Mouse (Mus musculus): ENCODE results near the gene Zwilch. TPM values are rescaled to one million over a fixed set of nuclear protein-coding genes. Genes with fewer than 3 reads are reported as not detected.

Zwilch gene
- polyA plus RNA-seq (2015; fragmentation: Nextera tagmentation; extraction: Ambion mirVana) = 20.4 and 21.6 TPM in 2 replicates

DNA sequence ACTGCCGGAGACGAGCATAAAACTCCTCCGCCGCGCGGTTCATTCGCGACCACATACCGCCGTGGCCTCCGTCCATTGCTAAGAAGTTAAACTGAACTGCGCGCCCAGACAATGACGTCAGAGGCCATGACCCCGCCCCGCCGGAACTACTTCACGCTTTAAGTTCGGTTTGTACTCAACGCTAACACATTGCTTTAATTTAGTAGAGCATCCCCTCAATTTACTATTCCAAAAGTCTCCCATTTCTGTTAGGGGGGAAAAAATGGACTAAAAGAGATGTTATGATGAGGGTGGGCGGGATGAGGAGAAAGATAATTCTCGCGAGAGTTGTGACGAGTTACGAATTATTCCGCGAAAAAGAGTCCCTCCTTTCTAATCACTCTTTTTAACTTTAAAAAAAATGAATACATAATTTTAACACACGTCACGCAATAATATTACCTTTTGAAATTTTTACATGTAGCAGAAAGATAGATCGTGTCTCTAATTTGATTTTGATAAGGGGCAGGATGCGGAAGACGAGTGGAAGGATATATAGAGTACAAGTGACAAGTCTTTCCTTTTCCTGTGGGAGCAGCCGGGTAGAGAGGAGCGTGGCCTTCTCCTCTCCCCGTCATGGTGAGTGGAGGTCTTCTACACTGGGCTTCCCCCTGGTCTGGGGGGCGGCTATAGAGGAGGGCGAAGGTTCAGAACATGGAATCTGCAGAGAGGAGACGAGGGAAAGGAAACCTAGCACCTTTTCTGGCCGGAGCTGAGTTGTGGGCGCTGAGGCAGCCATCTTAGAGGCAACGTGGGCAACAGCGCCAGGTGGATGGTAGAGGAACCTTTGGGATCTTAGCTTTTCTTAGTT lies at the start of gene Zwilch, which contains the start of gene Rpl4:
Gene Zwilch, minus strand, starts transcription at position 289 of the 850 bp plus-strand sequence.
Gene Rpl4, plus strand, starts transcription at position 560 of the 850 bp plus-strand sequence.
- peaks cover 3% of the 10 kb centered on the region; the same call in 1 of the 2 replicates for H3K4me1 ChIP-seq (replicated peaks)
- peak within 1 kb of the TSS; percentile 83 for H3K4me3 ChIP-seq (replicated peaks)
- peaks cover 33% of the 10 kb centered on the region for H3K36me3 ChIP-seq
- peak within 1 kb of the TSS; percentile 87 for H3K9ac ChIP-seq
- H3K9me3 ChIP-seq = no peaks in the 10 kb centered on the region
- no peaks in the 10 kb centered on the region for H3K27me3 ChIP-seq (replicated peaks)
- H3K27ac ChIP-seq = peak within 1 kb of the TSS; percentile 91
- 0% methylated on average over 42 of the region's 42 CpGs for WGBS
- H3K4me2 ChIP-seq (replicated peaks) = peak within 1 kb of the TSS; percentile 66
- ATAC-seq = peak; percentile 91

GRCm38 (mm10) chr9:64222098-64222497 lies 49.2 kb upstream of the Zwilch start:
- no peak overlapping the region for H3K4me2 ChIP-seq (replicated peaks)
- H3K9ac ChIP-seq = no peak overlapping the region
- no peak for ATAC-seq
- WGBS = 73% methylated on average over 2 of the region's 2 CpGs
- no peaks in the 10 kb centered on the region for H3K9me3 ChIP-seq
- H3K27me3 ChIP-seq (replicated peaks) = no peaks in the 10 kb centered on the region
- H3K27ac ChIP-seq = no peak overlapping the region
- no peaks in the 10 kb centered on the region for H3K4me1 ChIP-seq (replicated peaks)
- no peak overlapping the region for H3K4me3 ChIP-seq (replicated peaks)
- H3K36me3 ChIP-seq = no peaks in the 10 kb centered on the region

DNA sequence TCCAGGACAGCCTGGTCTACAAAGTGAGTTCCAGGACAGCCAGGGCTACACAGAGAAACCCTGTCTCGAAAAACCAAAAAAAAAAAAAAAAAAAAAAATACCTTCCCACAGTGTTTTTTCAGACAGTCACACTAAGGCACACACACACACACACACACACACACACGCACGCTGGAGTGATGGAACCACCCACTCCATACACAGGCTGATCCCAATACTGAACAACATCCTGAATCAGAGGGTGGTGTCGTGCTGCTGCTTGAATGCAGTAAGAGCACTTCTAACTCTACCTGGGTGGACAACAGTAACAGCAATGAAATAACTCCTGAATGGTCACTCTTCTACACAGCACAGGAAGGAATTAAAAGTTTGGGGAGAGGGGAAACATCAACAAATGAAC lies 48.6 kb upstream of the Zwilch start:
- Histone ChIP-seq H3K9ac (no peak overlapping the region), H3K27ac (no peak overlapping the region), H3K4me1 (replicated peaks) (no peaks in the 10 kb centered on the region), H3K9me3 (no peaks in the 10 kb centered on the region), H3K36me3 (no peaks in the 10 kb centered on the region), H3K4me3 (replicated peaks) (no peak overlapping the region), H3K27me3 (replicated peaks) (no peaks in the 10 kb centered on the region), H3K4me2 (replicated peaks) (no peak overlapping the region)
- 82% methylated on average over 3 of the region's 4 CpGs for whole genome bisulfite sequencing
- ATAC-seq = no peak

DNA sequence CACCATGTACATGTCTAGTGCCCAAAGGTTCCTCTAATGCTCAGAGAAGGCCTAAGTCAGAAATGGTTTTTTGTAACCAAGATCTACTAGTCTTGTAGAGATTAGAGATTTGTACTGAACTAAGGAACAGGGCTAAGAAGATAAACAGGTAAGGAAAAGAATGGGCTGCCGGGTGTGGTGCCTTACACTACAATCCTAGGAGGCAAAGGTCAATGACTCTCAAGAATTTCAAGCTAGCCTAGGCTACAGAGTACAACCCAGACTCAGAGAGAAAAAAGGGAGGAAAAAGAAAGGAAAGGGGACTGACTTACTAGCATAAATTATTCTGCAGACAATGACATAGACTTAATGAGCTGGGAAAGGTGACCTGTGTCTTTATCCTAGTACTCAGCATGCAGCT lies 47.7 kb upstream of the Zwilch start:
- H3K9me3 ChIP-seq = no peaks in the 10 kb centered on the region
- no peak overlapping the region for H3K27ac ChIP-seq
- peak; percentile 82 for ATAC-seq
- no peaks in the 10 kb centered on the region for H3K36me3 ChIP-seq
- H3K9ac ChIP-seq = no peak overlapping the region
- 47% methylated on average over 1 of the region's 1 CpGs for WGBS
- no peaks in the 10 kb centered on the region for H3K4me1 ChIP-seq (replicated peaks)
- H3K4me2 ChIP-seq (replicated peaks) = no peak overlapping the region
- no peak overlapping the region for H3K4me3 ChIP-seq (replicated peaks)
- no peaks in the 10 kb centered on the region for H3K27me3 ChIP-seq (replicated peaks)

- H3K4me3 ChIP-seq (replicated peaks) = no peak overlapping the region
- no peak overlapping the region for H3K9ac ChIP-seq
- no peaks in the 10 kb centered on the region for H3K4me1 ChIP-seq (replicated peaks)
- no peaks in the 10 kb centered on the region for H3K36me3 ChIP-seq
- H3K27ac ChIP-seq = no peak overlapping the region
- WGBS = 85% methylated on average over 10 of the region's 10 CpGs
- H3K27me3 ChIP-seq (replicated peaks) = no peaks in the 10 kb centered on the region
- H3K4me2 ChIP-seq (replicated peaks) = no peak overlapping the region
- no peak for ATAC-seq
- H3K9me3 ChIP-seq = no peaks in the 10 kb centered on the region
Measured at GRCm38 (mm10) chr9:64219772-64220420, 47.0 kb upstream of the Zwilch start.

- Histone ChIP-seq H3K4me3 (replicated peaks) (no peak overlapping the region), H3K36me3 (0 out of 2 replicates have a peak, but pooled peaks cover 3% of the 10 kb centered on the region), H3K9me3 (no peaks in the 10 kb centered on the region), H3K4me2 (replicated peaks) (no peak overlapping the region), H3K27ac (no peak overlapping the region), H3K4me1 (replicated peaks) (peaks cover 2% of the 10 kb centered on the region; the same call in 1 of the 2 replicates), H3K27me3 (replicated peaks) (no peaks in the 10 kb centered on the region), H3K9ac (no peak overlapping the region)
- no peak for ATAC-seq
- WGBS = 74% methylated on average over 1 of the region's 1 CpGs
Measured at GRCm38 (mm10) chr9:64219305-64219704, 46.4 kb upstream of the Zwilch start.

DNA sequence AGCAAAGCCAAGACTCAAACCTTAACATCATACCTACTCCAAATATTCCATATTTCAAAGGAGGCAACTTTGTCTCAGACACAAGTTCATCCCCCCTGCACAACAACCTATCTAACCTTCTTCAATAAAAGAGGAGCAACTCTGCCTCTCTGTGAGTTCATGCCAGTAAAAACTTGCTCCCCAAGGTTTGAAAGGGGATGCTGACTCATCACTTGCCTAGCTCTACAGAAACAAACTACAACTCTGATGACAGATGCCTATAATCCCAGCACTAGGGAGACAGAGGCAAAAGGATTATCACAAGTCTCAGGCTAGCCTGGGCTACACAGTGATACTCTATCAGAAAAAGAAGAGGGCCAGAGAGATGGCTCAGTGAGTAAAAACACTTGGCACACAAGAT lies 45.0 kb upstream of the Zwilch start:
- ATAC-seq = no peak
- no peak overlapping the region for H3K9ac ChIP-seq
- no peaks in the 10 kb centered on the region for H3K27me3 ChIP-seq (replicated peaks)
- H3K9me3 ChIP-seq = no peaks in the 10 kb centered on the region
- no peak overlapping the region for H3K4me3 ChIP-seq (replicated peaks)
- 0 out of 2 replicates have a peak, but pooled peaks cover 3% of the 10 kb centered on the region for H3K36me3 ChIP-seq
- peaks cover 3% of the 10 kb centered on the region; the same call in 1 of the 2 replicates for H3K4me1 ChIP-seq (replicated peaks)
- no peak overlapping the region for H3K4me2 ChIP-seq (replicated peaks)
- no peak overlapping the region for H3K27ac ChIP-seq

DNA sequence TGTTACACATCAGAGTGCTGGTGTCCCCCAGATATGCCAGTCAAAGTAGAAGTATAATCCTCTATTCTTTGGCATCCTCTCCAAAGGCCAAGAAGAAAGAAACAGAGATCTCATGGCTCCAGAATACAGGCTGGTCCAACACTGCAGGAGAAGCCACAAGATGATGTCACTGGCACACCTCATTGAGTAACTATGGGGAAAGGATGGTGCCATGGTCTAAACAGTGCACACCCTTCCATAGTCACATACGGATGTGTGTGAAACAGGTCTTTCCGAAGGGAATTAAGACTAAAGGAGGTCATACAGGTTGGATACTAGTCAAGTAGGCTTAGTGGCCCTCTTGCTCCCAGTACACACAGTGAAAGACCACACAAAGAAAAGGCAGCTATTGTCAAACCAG lies 43.7 kb upstream of the Zwilch start:
- 92% methylated on average over 2 of the region's 2 CpGs for WGBS
- H3K36me3 ChIP-seq = peaks cover 6% of the 10 kb centered on the region; the same call in 1 of the 2 replicates
- no peak overlapping the region for H3K9ac ChIP-seq
- no peak for ATAC-seq
- no peaks in the 10 kb centered on the region for H3K27me3 ChIP-seq (replicated peaks)
- H3K27ac ChIP-seq = no peak overlapping the region
- peaks cover 3% of the 10 kb centered on the region; the same call in 1 of the 2 replicates for H3K4me1 ChIP-seq (replicated peaks)
- H3K9me3 ChIP-seq = no peaks in the 10 kb centered on the region
- H3K4me2 ChIP-seq (replicated peaks) = no peak overlapping the region
- H3K4me3 ChIP-seq (replicated peaks) = no peak overlapping the region

DNA sequence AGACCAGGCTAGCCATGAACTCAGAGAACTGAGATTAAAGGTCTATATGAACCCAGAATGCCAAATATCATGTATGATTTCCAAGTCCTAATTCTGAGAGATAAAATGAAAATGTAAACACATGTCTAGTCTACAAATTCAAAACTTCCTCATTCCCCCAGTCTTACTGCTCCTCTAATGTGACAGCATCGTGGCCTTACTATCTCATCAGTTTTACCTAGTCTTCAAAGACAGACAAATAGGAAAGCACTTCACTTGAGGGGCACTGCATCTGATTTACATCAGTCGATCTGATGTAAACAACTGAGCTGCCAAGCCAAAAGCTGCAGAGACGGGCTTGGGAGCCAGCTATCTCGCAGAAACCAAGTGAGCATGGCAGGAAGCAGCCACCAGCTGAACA lies 43.2 kb upstream of the Zwilch start:
- H3K36me3 ChIP-seq = peaks cover 6% of the 10 kb centered on the region; the same call in 1 of the 2 replicates
- ATAC-seq = no peak
- no peak overlapping the region for H3K4me2 ChIP-seq (replicated peaks)
- no peak overlapping the region for H3K27ac ChIP-seq
- 50% methylated on average over 4 of the region's 4 CpGs for WGBS
- H3K4me1 ChIP-seq (replicated peaks) = peaks cover 3% of the 10 kb centered on the region; the same call in 1 of the 2 replicates
- H3K9ac ChIP-seq = no peak overlapping the region
- H3K4me3 ChIP-seq (replicated peaks) = no peak overlapping the region
- no peaks in the 10 kb centered on the region for H3K27me3 ChIP-seq (replicated peaks)
- no peaks in the 10 kb centered on the region for H3K9me3 ChIP-seq

- peaks cover 6% of the 10 kb centered on the region for H3K36me3 ChIP-seq
- peak; percentile 76 for ATAC-seq
- no peaks in the 10 kb centered on the region for H3K9me3 ChIP-seq
- H3K4me2 ChIP-seq (replicated peaks) = no peak overlapping the region
- WGBS = 77% methylated on average over 17 of the region's 17 CpGs
- H3K9ac ChIP-seq = no peak overlapping the region
- no peak overlapping the region for H3K4me3 ChIP-seq (replicated peaks)
- peaks cover 3% of the 10 kb centered on the region; the same call in 1 of the 2 replicates for H3K4me1 ChIP-seq (replicated peaks)
- no peaks in the 10 kb centered on the region for H3K27me3 ChIP-seq (replicated peaks)
- no peak overlapping the region for H3K27ac ChIP-seq
Measured at GRCm38 (mm10) chr9:64214452-64214851, 41.5 kb upstream of the Zwilch start.

DNA sequence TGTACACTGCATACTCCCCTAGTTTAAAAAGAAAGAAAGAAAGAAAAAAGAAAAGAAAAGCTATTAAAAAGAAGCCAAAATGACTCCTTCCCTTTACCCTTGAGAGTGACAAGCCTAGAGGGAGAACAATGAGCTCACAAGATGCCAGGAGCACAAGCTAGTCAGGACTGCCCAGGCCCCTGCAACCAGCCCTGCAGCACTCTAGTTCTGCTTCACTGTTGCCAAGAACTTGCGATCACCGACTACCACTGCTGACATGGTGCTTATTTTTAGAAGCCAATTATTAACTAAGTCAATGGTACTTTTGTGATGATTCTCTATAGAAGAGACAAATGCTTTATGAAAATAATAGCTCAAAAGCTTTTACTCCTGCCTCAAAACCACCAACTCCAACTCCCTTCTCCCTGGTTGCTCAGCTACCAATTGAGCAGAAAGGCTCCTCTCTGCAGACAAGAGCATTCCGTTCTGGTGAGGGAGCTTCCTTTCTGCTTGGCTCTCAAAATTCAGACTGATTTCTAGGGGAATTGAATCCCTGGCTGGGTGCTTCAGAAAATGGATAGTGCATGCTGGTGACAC lies 34.7 kb upstream of the Zwilch start:
- no peak overlapping the region for H3K27ac ChIP-seq
- no peaks in the 10 kb centered on the region for H3K4me1 ChIP-seq (replicated peaks)
- no peaks in the 10 kb centered on the region for H3K9me3 ChIP-seq
- no peak overlapping the region for H3K9ac ChIP-seq
- no peak for ATAC-seq
- H3K4me3 ChIP-seq (replicated peaks) = no peak overlapping the region
- no peak overlapping the region for H3K4me2 ChIP-seq (replicated peaks)
- H3K27me3 ChIP-seq (replicated peaks) = no peaks in the 10 kb centered on the region
- WGBS = 80% methylated on average over 3 of the region's 3 CpGs
- H3K36me3 ChIP-seq = peaks cover 14% of the 10 kb centered on the region

DNA sequence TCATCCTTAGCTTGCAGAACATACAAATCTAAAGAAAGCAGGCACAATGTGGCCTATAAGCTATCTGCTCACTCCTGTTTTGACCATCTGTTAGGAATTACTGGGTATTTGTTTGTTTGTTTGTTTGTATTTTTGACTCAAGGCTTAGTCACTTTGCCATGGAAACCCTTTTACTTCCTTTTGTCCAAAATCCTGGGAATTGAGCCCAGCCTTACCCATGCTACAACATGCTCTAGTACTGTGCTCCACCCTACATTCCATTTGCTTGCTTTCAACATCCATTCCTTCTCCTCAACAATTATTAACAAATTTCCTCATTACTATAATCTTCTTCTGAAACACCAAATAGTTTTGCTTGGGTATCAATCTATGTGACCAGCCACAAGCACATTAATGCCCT lies 30.0 kb upstream of the Zwilch start:
- peaks cover 12% of the 10 kb centered on the region; the same call in 1 of the 2 replicates for H3K36me3 ChIP-seq
- ATAC-seq = no peak
- no peak overlapping the region; the same call in 1 of the 2 replicates for H3K27ac ChIP-seq
- no peak overlapping the region for H3K4me3 ChIP-seq (replicated peaks)
- H3K4me1 ChIP-seq (replicated peaks) = peaks cover 9% of the 10 kb centered on the region; the same call in 1 of the 2 replicates
- H3K27me3 ChIP-seq (replicated peaks) = no peaks in the 10 kb centered on the region
- H3K4me2 ChIP-seq (replicated peaks) = no peak overlapping the region
- no peak overlapping the region for H3K9ac ChIP-seq
- no peaks in the 10 kb centered on the region for H3K9me3 ChIP-seq

Measured in intestine, embryonic 15.5 days (tissue).